Mouse (Mus musculus): ENCODE measurements around the gene Ccdc85c. TPM values are rescaled to one million over a fixed set of nuclear protein-coding genes. Genes with fewer than 3 reads are reported as not detected.
A peak's percentile ranks its signal among the peaks of the same experiment; 100 is the strongest.

Ccdc85c gene
- total and polyA plus RNA-seq, 3 experiments = 14.0 to 32.4 (median 15.2) TPM

GRCm38 (mm10) chr12:108179246-108179320 is 96.1 kb downstream of the Ccdc85c start, which contains the start of gene Setd3:
Gene Setd3, minus strand, starts transcription at chr12:108179314.
- in situ Hi-C loops (cut with MboI; ENCODE audit: low pct_ligation_motif_present, low pct_unique_long_range_greater_than_20kb, low sequenced_read_pairs) = no loop called here
- peak within 1 kb of the TSS; percentile 39 for H3K27ac ChIP-seq (ENCODE audit: insufficient read depth, low read depth)
- H3K9me3 ChIP-seq (replicated peaks; ENCODE audit: low read length) = no peaks in the 10 kb centered on the region
- H3K4me3 ChIP-seq (replicated peaks in 1 of 3; ENCODE audit: low read depth in 2 of 3, low read length in 2 of 3, poor library complexity in 1 of 3) = peak within 1 kb of the TSS; percentile 91 to 99 (median 98)
- H3K4me1 ChIP-seq (ENCODE audit: control insufficient read depth in 1 of 2, insufficient read depth in 2 of 2) = peaks cover 6 to 53% of the 10 kb centered on the region in 2 experiments; a peak in 3 of 4 replicates
- peak within 1 kb of the TSS; percentile 92 for H3K4me2 ChIP-seq (ENCODE audit: insufficient read depth, low read depth, poor library complexity, severe bottlenecking)
- dilution Hi-C loops (cut with MboI; ENCODE audit: extremely low pct_ligation_motif_present, extremely low pct_unique_long_range_greater_than_20kb, low sequenced_read_pairs) = no loop called here
- no peak for DNase-seq (ENCODE audit: extremely low read depth)
- H3K79me2 ChIP-seq (replicated peaks; ENCODE audit: control insufficient read depth, extremely low read depth, insufficient read depth, poor library complexity, severe bottlenecking) = peaks cover 73% of the 10 kb centered on the region
- no peaks in the 10 kb centered on the region for H3K27me3 ChIP-seq (replicated peaks)
- peak within 1 kb of the TSS; percentile 92 for H3K9ac ChIP-seq (ENCODE audit: insufficient read depth, low read depth)
- peaks cover 14 to 28% of the 10 kb centered on the region in 2 experiments for H3K36me3 ChIP-seq (replicated peaks in 1 of 2; ENCODE audit: control insufficient read depth in 1 of 2, insufficient read depth in 1 of 2, low read length in 1 of 2)
- no peak for TF ChIP-seq MYC (IDR thresholded peaks at IDR 0.05; ENCODE audit: low read depth, low read length)
- TF ChIP-seq CHD1 (IDR thresholded peaks at IDR 0.05; ENCODE audit: low read depth, low read length) = no peak
- TF ChIP-seq MEF2A (IDR thresholded peaks at IDR 0.05; ENCODE audit: borderline replicate concordance, low read depth, low read length) = no peak
- TF ChIP-seq POLR2A (IDR thresholded peaks at IDR 0.05; ENCODE audit: low read depth, low read length) = no peak
- TF ChIP-seq MXI1 (IDR thresholded peaks at IDR 0.05; ENCODE audit: low read depth, low read length) = no peak
- TF ChIP-seq USF2 (conservative IDR thresholded peaks at IDR 0.05; ENCODE audit: low read depth, low read length) = no peak
- TF ChIP-seq ZNF384 (IDR thresholded peaks at IDR 0.05; ENCODE audit: low read depth, low read length) = no peak
- TF ChIP-seq KAT2A (IDR thresholded peaks at IDR 0.05; ENCODE audit: insufficient replicate concordance, low read length) = no peak

DNA sequence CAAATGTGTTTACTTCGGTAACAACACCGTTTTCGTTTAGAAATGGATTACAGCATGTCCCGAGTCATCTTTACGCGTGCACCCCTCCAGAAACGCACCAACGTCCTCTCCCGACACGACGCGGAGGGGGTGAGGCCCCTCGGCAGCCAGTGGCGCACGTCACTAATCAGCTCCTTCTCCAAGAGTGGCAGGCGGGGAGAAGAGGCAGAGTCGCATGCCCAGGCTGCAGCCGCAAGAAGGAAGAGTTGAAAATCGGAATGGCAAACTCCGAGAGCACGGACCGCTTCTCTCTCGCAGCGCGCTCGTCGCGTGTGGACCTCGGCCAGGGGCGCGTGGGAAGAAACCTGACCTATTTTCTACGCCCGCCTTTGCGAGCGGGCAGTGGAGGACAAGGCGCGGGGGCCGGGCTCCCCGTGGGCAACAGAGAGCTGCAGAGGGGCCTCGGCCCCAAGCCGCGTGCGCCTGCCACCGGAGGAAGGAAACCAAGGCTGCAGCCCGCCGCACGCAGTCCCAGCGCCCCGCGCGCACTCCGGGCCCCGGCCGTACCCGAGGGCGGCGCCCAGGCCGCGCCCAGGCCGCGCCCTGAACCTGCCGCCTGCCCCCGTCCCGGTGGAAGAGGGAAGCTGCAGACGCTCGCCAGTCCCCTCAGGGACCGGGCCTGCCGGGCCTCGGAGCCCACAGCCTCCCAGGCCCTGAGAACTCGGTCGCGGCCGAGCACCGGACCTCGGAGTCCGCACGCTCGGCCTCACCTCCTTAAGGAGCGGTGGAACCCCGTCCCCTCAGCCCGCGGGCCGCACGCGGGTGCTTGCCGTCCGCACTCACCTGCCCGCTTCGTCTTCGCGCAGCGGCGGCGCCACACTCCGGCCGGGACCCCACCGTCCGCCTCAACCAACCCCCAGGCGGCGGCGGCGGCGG is 96.6 kb downstream of the Ccdc85c start:
- Histone ChIP-seq H3K36me3 (replicated peaks in 1 of 2; ENCODE audit: control insufficient read depth in 1 of 2, insufficient read depth in 1 of 2, low read length in 1 of 2) (peaks cover 10 to 23% of the 10 kb centered on the region in 2 experiments), H3K79me2 (replicated peaks; ENCODE audit: control insufficient read depth, extremely low read depth, insufficient read depth, poor library complexity, severe bottlenecking) (peaks cover 70% of the 10 kb centered on the region), H3K4me2 (ENCODE audit: insufficient read depth, low read depth, poor library complexity, severe bottlenecking) (peak overlapping the region; percentile 92), H3K4me1 (ENCODE audit: control insufficient read depth in 1 of 2, insufficient read depth in 2 of 2) (peaks cover 6 to 58% of the 10 kb centered on the region in 2 experiments; a peak in 3 of 4 replicates), H3K9ac (ENCODE audit: insufficient read depth, low read depth) (peak overlapping the region; percentile 73), H3K4me3 (replicated peaks in 1 of 3; ENCODE audit: low read depth in 2 of 3, low read length in 2 of 3, poor library complexity in 1 of 3) (peak overlapping the region; percentile 67 to 98 (median 91)), H3K9me3 (replicated peaks; ENCODE audit: low read length) (no peaks in the 10 kb centered on the region), H3K27me3 (replicated peaks) (no peaks in the 10 kb centered on the region), H3K27ac (ENCODE audit: insufficient read depth, low read depth) (peak overlapping the region; percentile 39)
- peak; percentile 37 for DNase-seq (ENCODE audit: extremely low read depth)
- in situ Hi-C loops (cut with MboI; ENCODE audit: low pct_ligation_motif_present, low pct_unique_long_range_greater_than_20kb, low sequenced_read_pairs) (no loop called here), dilution Hi-C loops (cut with MboI; ENCODE audit: extremely low pct_ligation_motif_present, extremely low pct_unique_long_range_greater_than_20kb, low sequenced_read_pairs) (no loop called here)
- no peak for TF ChIP-seq MAFK (IDR thresholded peaks at IDR 0.05; ENCODE audit: insufficient replicate concordance, low read length)
- TF ChIP-seq NELFE (IDR thresholded peaks at IDR 0.05; ENCODE audit: low read depth, low read length) = no peak
- no peak for TF ChIP-seq ETS1 (conservative IDR thresholded peaks at IDR 0.05; ENCODE audit: low read depth, low read length)
- TF ChIP-seq JUND (conservative IDR thresholded peaks at IDR 0.05; ENCODE audit: low read depth, low read length) = no peak
- no peak for TF ChIP-seq GABPA (IDR thresholded peaks at IDR 0.05; ENCODE audit: insufficient replicate concordance, low read depth, low read length)
- TF ChIP-seq KAT2A (IDR thresholded peaks at IDR 0.05; ENCODE audit: insufficient replicate concordance, low read length) = no peak
- no peak for TF ChIP-seq CHD2 (IDR thresholded peaks at IDR 0.05; ENCODE audit: low read length)
- TF ChIP-seq BHLHE40 (IDR thresholded peaks at IDR 0.05; ENCODE audit: low read depth, low read length) = no peak
- TF ChIP-seq POLR2A (IDR thresholded peaks at IDR 0.05; ENCODE audit: low read depth, low read length) = peak; percentile 23; the same call in 1 of the 2 replicates
- TF ChIP-seq ZMIZ1 (IDR thresholded peaks at IDR 0.05; ENCODE audit: low read depth, low read length) = peak; percentile 57
- TF ChIP-seq UBTF (IDR thresholded peaks at IDR 0.05; ENCODE audit: low read depth, low read length) = peak; percentile 95
- no peak for TF ChIP-seq CHD1 (IDR thresholded peaks at IDR 0.05; ENCODE audit: low read depth, low read length)
- no peak for TF ChIP-seq MEF2A (IDR thresholded peaks at IDR 0.05; ENCODE audit: borderline replicate concordance, low read depth, low read length)
- TF ChIP-seq SIN3A (IDR thresholded peaks at IDR 0.05; ENCODE audit: low read length) = no peak; the same call in 1 of the 2 replicates
- TF ChIP-seq IRF4 (IDR thresholded peaks at IDR 0.05; ENCODE audit: low read depth, low read length) = no peak
- TF ChIP-seq JUN (IDR thresholded peaks at IDR 0.05; ENCODE audit: insufficient read depth, low read depth, low read length) = no peak
- TF ChIP-seq SMC3 (IDR thresholded peaks at IDR 0.05; ENCODE audit: low read depth, low read length) = no peak
- peak; percentile 60; the same call in 1 of the 2 replicates for TF ChIP-seq MXI1 (IDR thresholded peaks at IDR 0.05; ENCODE audit: low read depth, low read length)
- no peak for TF ChIP-seq ELF1 (IDR thresholded peaks at IDR 0.05; ENCODE audit: low read depth, low read length)
- no peak for TF ChIP-seq RCOR1 (conservative IDR thresholded peaks at IDR 0.05; ENCODE audit: low read depth, low read length)
- no peak for TF ChIP-seq TCF12 (IDR thresholded peaks at IDR 0.05; ENCODE audit: low read depth, low read length)
- no peak for TF ChIP-seq MYC (IDR thresholded peaks at IDR 0.05; ENCODE audit: low read depth, low read length)
- TF ChIP-seq E2F4 (IDR thresholded peaks at IDR 0.05; ENCODE audit: insufficient replicate concordance, low read depth, low read length) = no peak
- TF ChIP-seq HCFC1 (IDR thresholded peaks at IDR 0.05; ENCODE audit: low read depth, low read length) = no peak
- TF ChIP-seq CTCF (conservative IDR thresholded peaks at IDR 0.05 in 1 of 2, IDR thresholded peaks at IDR 0.05 in 1 of 2; ENCODE audit: low read depth in 2 of 2, low read length in 2 of 2) = no peak

Measured in CH12.LX (cell line).